Mouse (Mus musculus) E14TG2a.4 (cell line): Measurements from ENCODE around the gene Gzmf.

Source experiments
- CTCF ChIP-seq: conservative IDR thresholded peaks from 2 replicates; pipeline ENCODE4 v1.5.1; 2014; ENCODE audit warnings: low read length
- POU5F1 ChIP-seq: IDR thresholded peaks from 2 replicates; pipeline ENCODE4 v1.6.1; 2014; ENCODE audit warnings: low read length, borderline replicate concordance

DNA sequence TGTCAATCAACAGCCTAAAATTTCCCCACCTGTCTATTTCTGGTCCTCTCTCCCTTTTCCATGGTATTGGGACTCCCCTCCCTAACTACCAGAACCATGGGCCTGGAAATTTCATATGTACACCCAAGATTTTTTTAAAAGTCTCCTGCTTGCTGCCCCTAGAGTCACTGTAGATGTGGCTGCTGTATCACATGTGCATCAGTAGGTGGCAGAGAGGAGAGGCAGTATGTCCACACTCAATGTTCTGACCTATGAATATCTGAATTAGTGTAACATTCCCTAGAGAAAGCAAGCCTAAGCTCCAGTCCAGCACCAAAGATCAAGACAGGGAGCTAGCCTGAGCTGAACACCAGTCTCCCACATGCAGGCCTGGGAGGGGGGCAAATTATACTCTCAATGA is 29.2 kb upstream of the Gzmf start:
- TF ChIP-seq CTCF: no peak
- TF ChIP-seq POU5F1: no peak
